Mouse (Mus musculus) midbrain, postnatal 0 days (tissue): Measurements from ENCODE around the gene Rmnd5b. TPM values are rescaled to one million over a fixed set of nuclear protein-coding genes. Genes with fewer than 3 reads are reported as not detected.
"Not testable (repeated sequence)": the region's sequence is repeated elsewhere in the genome, so short reads cannot be mapped to it uniquely, and the experiment has no call there.

Source experiments
- ATAC-seq: fragments of 200-750 bp; cut with Nextera tagmentation; 2 replicates; pipeline ENCODE4 v1.8.0; 2017; ENCODE audit warnings: moderate number of reproducible peaks, mild to moderate bottlenecking, moderate TSS enrichment, moderate library complexity; ENCODE audit not compliant: low FRiP score
- DNase-seq: peaks from one replicate; pipeline ENCODE4 v3.0.0-alpha.2; 2015; ENCODE audit warnings: low spot score
- H3K27ac ChIP-seq: fragments of 300-500 bp; sonication (generic); 2 replicates; pipeline ENCODE4 v1.5.1; 2014; ENCODE audit warnings: low read depth, mild to moderate bottlenecking, low read length, mixed read lengths
- H3K27me3 ChIP-seq: fragments of 300-500 bp; sonication (generic); 2 replicates; pipeline ENCODE4 v1.6.1; 2014; ENCODE audit warnings: low read length, control low read depth, mixed read lengths; ENCODE audit not compliant: insufficient read depth
- H3K36me3 ChIP-seq: fragments of 300-500 bp; sonication (generic); 2 replicates; pipeline ENCODE4 v1.6.1; 2014; ENCODE audit warnings: low read length, control low read depth, mixed read lengths; ENCODE audit not compliant: insufficient read depth
- H3K4me1 ChIP-seq: fragments of 300-500 bp; sonication (generic); 2 replicates; pipeline ENCODE4 v1.6.1; 2014; ENCODE audit warnings: mild to moderate bottlenecking, control low read depth, antibody characterized with exemption, low read length, mixed read lengths; ENCODE audit not compliant: insufficient read depth
- H3K4me2 ChIP-seq: fragments of 300-500 bp; sonication (generic); 2 replicates; pipeline ENCODE4 v1.6.1; 2014; ENCODE audit warnings: low read depth, mild to moderate bottlenecking, low read length, mixed read lengths; ENCODE audit not compliant: poor library complexity, severe bottlenecking
- H3K4me3 ChIP-seq: fragments of 300-500 bp; sonication (generic); 2 replicates; pipeline ENCODE4 v1.5.1; 2014; ENCODE audit warnings: low read depth, mild to moderate bottlenecking, low read length, moderate library complexity
- H3K9ac ChIP-seq: fragments of 300-500 bp; sonication (generic); replicated peaks from 2 replicates; pipeline ENCODE4 v1.6.1; 2014; ENCODE audit warnings: mild to moderate bottlenecking, low read length, moderate library complexity, mixed read lengths; ENCODE audit not compliant: poor library complexity, severe bottlenecking
- H3K9me3 ChIP-seq: fragments of 300-500 bp; sonication (generic); 2 replicates; pipeline ENCODE4 v1.6.1; 2016; ENCODE audit warnings: low read length, control low read depth
- CTCF ChIP-seq: IDR thresholded peaks from 2 replicates; pipeline ENCODE4 v1.5.1; 2016; ENCODE audit warnings: antibody characterized with exemption, mild to moderate bottlenecking
- WGBS: fragments of 180-500 bp; shearing (Covaris S2); extraction: QIAGEN DNeasy Blood & Tissue Kit; methylation state at CpG from one replicate; pipeline ENCODE4 v1.1.7; 2014; 5-methylcytosine and 5-hydroxymethylcytosine counted together
- polyA plus RNA-seq: library from polyadenylated mRNA; unstranded; fragments of >200 nt; fragmentation: Nextera tagmentation; extraction: Ambion mirVana; gene quantifications from 2 replicates; pipeline ENCODE4 v1.2.1, GENCODE M21; 2015
- total RNA-seq: library from RNA; depleted of rRNA; stranded (reverse); fragments of >200 nt; gene quantifications from 2 replicates; pipeline ENCODE4 v1.2.3, GENCODE M21; 2014

Rmnd5b gene
- total and polyA plus RNA-seq, 2 experiments from 2014 or later = 66.0 to 70.1 TPM

DNA sequence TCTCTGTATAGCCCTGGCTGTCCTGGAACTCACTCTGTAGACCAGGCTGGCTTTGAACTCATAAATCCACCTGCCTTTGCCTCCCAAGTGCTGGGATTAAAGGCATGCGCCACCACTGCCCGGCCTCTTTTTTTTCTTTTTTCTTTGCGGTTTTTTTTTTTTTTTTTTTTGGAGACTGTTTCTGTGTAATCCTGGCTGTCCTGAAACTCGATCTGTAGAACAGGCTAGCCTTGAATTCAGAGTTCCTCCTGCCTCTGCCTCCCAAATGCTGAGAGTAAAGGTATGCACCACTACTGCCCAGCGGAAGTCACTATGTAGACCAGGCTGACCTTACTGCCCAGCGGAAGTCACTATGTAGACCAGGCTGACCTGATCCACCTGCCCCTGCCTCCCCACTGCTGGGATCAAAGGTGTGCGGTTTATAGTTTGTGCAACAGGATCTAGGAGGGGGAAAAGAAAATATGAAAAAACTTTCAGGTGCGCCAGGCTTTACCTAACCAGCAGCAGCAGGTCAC, 16.7 kb downstream of the Rmnd5b start:
- Histone ChIP-seq H3K9ac (0 out of 2 replicates have a peak overlapping the region, but pooled peaks have one; percentile 3), H3K27ac (no peak overlapping the region), H3K4me2 (peak overlapping the region; percentile 65), H3K27me3 (no peaks in the 10 kb centered on the region), H3K4me1 (0 out of 2 replicates have a peak, but pooled peaks cover 3% of the 10 kb centered on the region), H3K9me3 (no peaks in the 10 kb centered on the region), H3K36me3 (peaks cover 15% of the 10 kb centered on the region), H3K4me3 (peak overlapping the region; percentile 89)
- DNase-seq (no peak), ATAC-seq (peak; percentile 17; the same call in 1 of the 2 replicates)
- TF ChIP-seq CTCF = no peak; the same call in 1 of the 2 replicates
- 47% methylated on average over 8 of the region's 8 CpGs for WGBS

DNA sequence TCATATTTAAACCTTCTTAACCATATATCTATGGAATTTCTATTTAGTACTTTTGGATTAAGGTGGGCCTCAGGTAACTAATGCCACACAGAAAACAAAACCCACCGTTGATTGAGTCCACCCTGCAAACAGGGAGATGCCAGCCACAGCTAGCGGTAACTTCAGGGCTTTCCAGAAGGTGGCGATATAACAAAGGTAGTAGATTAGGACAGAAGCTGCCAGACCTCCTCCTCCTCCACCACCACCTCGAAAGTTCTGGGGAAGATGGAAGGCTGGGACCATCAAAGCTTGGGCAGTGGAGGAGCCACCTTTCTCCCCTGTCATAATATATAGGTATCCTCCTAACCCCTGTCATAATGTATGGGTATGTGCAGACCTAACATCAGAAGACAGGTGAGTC, 18.0 kb downstream of the Rmnd5b start:
- ATAC-seq (no peak), DNase-seq (peak; percentile 74)

GRCm38 (mm10) chr11:51616113-51616512, 19.6 kb downstream of the Rmnd5b start:
- not testable (repeated sequence) for H3K36me3 ChIP-seq, H3K4me1 ChIP-seq, ATAC-seq, H3K9ac ChIP-seq, H3K9me3 ChIP-seq, H3K27me3 ChIP-seq, H3K27ac ChIP-seq, DNase-seq
- H3K4me2 ChIP-seq = peak overlapping the region; percentile 61
- H3K4me3 ChIP-seq = peak overlapping the region; percentile 32; the same call in 1 of the 2 replicates
- 92% methylated on average over 7 of the region's 7 CpGs for WGBS

More for the DNA sequence above, 18.0 kb downstream of the Rmnd5b start:
- peak; percentile 77 for TF ChIP-seq CTCF
- no peak overlapping the region for H3K4me3 ChIP-seq
- peaks cover 4% of the 10 kb centered on the region for H3K36me3 ChIP-seq
- H3K27me3 ChIP-seq = no peaks in the 10 kb centered on the region
- 4% methylated on average over 4 of the region's 4 CpGs for WGBS
- H3K4me1 ChIP-seq = 0 out of 2 replicates have a peak, but pooled peaks cover 3% of the 10 kb centered on the region
- H3K9ac ChIP-seq = no peak overlapping the region
- no peak overlapping the region for H3K4me2 ChIP-seq
- H3K9me3 ChIP-seq = no peaks in the 10 kb centered on the region
- H3K27ac ChIP-seq = no peak overlapping the region

DNA sequence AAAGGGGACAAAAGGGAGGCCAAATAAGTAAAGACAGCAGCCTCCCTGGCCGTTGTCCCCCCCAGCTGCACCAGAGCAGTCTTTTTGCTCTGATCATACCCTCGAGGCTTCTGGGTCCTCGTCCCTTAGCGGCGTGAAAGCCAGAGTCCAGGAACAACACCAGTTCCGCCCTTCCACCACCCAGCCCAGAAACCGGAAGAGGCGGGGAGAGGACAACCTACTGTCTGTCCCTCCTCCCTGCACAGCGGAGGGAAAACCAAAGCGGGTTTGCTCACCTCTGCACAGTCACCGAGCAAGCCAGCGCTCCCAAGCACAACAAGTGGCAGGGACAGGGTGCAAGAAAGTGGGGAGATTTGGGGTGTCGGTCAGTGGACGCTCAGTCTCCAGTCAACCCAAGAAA, 20.1 kb downstream of the Rmnd5b start:
- no peak for TF ChIP-seq CTCF
- Histone ChIP-seq H3K4me3 (peak overlapping the region; percentile 32), H3K4me1 (0 out of 2 replicates have a peak, but pooled peaks cover 3% of the 10 kb centered on the region), H3K36me3 (no peaks in the 10 kb centered on the region), H3K4me2 (peak overlapping the region; percentile 61), H3K9ac (peak overlapping the region; percentile 36), H3K27ac (0 out of 2 replicates have a peak overlapping the region, but pooled peaks have one; percentile 43), H3K9me3 (no peaks in the 10 kb centered on the region), H3K27me3 (no peaks in the 10 kb centered on the region)
- DNase-seq = peak; percentile 63
- WGBS = 6% methylated on average over 14 of the region's 14 CpGs
- no peak for ATAC-seq

DNA sequence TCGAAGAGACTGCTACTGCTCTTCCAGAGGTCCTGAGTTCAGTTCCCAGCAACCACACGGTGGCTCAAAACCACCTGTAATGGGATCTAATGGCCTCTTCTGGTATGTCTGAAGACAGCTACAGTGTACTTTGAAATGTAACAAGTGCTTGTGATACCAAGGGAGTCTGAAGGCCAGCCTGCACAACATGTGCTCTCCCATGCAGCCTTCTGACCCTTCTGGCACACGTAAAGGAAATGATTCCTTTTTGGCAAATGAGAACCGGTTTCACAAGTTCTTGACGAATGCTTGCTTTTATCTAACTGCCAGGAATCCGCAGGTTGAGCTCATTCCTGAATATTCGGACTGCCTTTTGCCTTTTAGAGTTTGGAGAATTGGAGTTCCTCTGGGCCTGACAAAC, 20.6 kb downstream of the Rmnd5b start:
- 0 out of 2 replicates have a peak overlapping the region, but pooled peaks have one; percentile 43 for H3K27ac ChIP-seq
- 51% methylated on average over 7 of the region's 7 CpGs for WGBS

GRCm38 (mm10) chr11:51614256-51614655, 21.4 kb downstream of the Rmnd5b start:
- ATAC-seq = no peak
- no peaks in the 10 kb centered on the region for H3K9me3 ChIP-seq
- H3K27me3 ChIP-seq = no peaks in the 10 kb centered on the region

More for the DNA sequence above, 20.6 kb downstream of the Rmnd5b start:
- Histone ChIP-seq H3K36me3 (no peaks in the 10 kb centered on the region), H3K9ac (peak overlapping the region; percentile 36), H3K27me3 (no peaks in the 10 kb centered on the region), H3K9me3 (no peaks in the 10 kb centered on the region), H3K4me1 (0 out of 2 replicates have a peak, but pooled peaks cover 3% of the 10 kb centered on the region), H3K4me3 (peak overlapping the region; percentile 32), H3K4me2 (peak overlapping the region; percentile 61)
- no peak for DNase-seq
- no peak for ATAC-seq
- no peak for TF ChIP-seq CTCF

DNA sequence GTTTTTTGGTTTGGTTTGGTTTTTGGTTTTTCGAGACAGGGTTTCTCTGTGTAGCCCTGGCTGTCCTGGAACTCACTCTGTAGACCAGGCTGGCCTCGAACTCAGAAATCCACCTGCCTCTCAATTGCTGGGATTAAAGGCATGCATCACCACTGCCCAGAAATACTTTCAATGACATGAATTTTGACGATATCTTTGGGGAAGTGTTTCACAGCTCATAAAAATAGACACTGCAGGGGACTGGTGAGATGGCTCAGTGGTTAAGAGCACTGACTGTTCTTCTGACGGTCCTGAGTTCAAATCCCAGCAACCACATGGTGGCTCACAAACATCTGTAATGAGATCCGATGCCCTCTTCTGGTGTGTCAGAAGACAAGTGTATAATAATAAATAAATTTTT, 25.8 kb downstream of the Rmnd5b start:
- WGBS = 87% methylated on average over 5 of the region's 5 CpGs

More at GRCm38 (mm10) chr11:51614256-51614655, 21.4 kb downstream of the Rmnd5b start:
- DNase-seq = no peak
- 0 out of 2 replicates have a peak, but pooled peaks cover 3% of the 10 kb centered on the region for H3K4me1 ChIP-seq
- H3K9ac ChIP-seq = no peak overlapping the region
- no peak overlapping the region for H3K27ac ChIP-seq
- no peak overlapping the region for H3K4me3 ChIP-seq
- TF ChIP-seq CTCF = no peak; the same call in 1 of the 2 replicates
- no peaks in the 10 kb centered on the region for H3K36me3 ChIP-seq
- no peak overlapping the region for H3K4me2 ChIP-seq
- 78% methylated on average over 8 of the region's 8 CpGs for WGBS

More for the DNA sequence above, 25.8 kb downstream of the Rmnd5b start:
- not testable (repeated sequence) for H3K9ac ChIP-seq, H3K9me3 ChIP-seq, H3K27me3 ChIP-seq, DNase-seq, H3K27ac ChIP-seq, H3K4me1 ChIP-seq, H3K4me3 ChIP-seq, H3K4me2 ChIP-seq, H3K36me3 ChIP-seq, ATAC-seq
